Mouse (Mus musculus): ENCODE results near the gene Gss. TPM values are rescaled to one million over a fixed set of nuclear protein-coding genes. Genes with fewer than 3 reads are reported as not detected.

Gss gene
- polyA plus RNA-seq, 1 experiment = 18.4 TPM

DNA sequence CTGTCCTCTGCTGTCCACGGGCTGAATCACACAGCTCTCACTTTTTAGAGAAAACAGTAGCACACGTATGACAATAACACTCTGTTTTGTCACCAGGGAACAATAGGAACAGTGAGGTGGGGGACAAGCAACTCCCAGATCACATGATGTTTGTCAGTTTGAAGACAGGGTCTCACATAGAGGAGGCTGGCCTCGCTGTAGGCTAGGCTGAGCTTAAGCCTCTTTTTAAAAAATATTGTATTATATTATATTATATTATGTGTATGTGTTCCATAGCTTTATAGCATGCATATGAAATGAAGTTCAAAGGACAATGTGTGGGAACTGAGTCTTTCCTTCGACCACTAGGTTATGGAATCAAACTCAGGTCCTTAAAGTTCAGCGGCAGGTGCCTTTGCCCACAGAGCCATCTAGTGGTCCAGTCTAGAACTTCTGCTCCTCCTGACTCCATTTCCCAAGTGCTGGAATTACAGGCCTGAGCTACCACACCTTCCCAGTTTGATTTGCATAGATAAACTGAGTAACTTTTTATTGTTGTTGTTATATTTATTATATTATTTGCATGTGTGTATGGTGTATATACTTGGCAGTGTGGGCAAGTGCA lies 8.6 kb downstream of the Gss start:
- TF ChIP-seq CTCF (IDR thresholded peaks at IDR 0.05; ENCODE audit: extremely low read depth, insufficient read depth, low read length) (peak; percentile 90), POLR2A (IDR thresholded peaks at IDR 0.05; ENCODE audit: extremely low read depth, insufficient read depth, low read length) (no peak)
- no peak overlapping the region for H3K27ac ChIP-seq (ENCODE audit: insufficient read depth, low read length)
- H3K4me3 ChIP-seq (ENCODE audit: insufficient read depth, low read length) = no peak overlapping the region

DNA sequence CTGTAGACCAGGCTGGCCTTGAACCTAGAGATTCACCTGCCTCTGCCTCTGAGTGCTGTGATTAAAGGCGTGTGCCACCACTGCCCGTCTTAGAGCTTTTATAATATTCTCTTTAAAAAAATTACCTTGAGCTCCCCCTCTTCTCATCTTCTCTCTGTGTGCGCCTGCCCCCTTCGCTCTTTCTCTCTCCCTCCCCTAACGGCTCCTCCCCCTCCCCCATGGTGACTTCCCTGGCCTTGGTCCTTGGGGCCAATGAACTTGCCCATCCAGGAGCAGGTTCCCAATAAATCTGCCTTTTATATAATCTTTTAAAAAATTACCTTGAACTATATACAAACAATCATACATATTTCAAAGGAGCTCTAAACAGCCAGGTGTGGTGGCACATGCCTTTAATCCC lies 9.6 kb downstream of the Gss start:
- no peak overlapping the region for H3K4me3 ChIP-seq (ENCODE audit: insufficient read depth, low read length)
- H3K4me1 ChIP-seq (ENCODE audit: control insufficient read depth, insufficient read depth, low read length) = no peaks in the 10 kb centered on the region
- no peak overlapping the region for H3K27ac ChIP-seq (ENCODE audit: insufficient read depth, low read length)
- no peak for TF ChIP-seq CTCF (IDR thresholded peaks at IDR 0.05; ENCODE audit: extremely low read depth, insufficient read depth, low read length)
- no peak for TF ChIP-seq POLR2A (IDR thresholded peaks at IDR 0.05; ENCODE audit: extremely low read depth, insufficient read depth, low read length)

More for the DNA sequence above, 8.6 kb downstream of the Gss start:
- no peaks in the 10 kb centered on the region for H3K4me1 ChIP-seq (ENCODE audit: control insufficient read depth, insufficient read depth, low read length)

DNA sequence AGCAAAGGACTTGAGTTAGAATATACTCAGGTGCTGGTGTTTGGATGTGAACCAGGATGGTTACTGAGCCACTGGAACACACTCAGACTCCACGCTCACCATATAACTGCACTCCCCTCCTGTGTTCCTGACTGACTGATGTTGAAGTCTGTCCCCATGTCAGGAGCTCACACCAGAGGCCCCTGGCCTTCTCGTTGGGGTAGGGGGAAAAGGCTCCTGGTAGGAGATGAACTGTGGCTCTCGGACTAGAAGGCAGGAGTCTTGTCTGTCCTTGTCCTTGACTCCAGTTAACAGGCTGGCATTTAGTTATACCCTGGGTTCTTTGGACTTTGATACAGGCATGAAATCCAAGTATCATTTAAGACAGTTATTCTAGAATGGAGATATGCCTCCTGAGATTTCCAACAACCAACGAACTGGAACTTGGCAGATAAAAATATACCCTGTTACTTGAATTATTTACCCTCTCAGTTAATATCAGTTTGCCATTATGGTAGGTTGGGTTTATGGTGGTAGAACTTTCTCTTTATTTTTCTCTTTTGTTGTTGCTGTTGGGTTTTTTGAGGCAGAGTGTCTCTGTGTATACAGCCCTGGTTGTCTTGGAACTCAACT lies 10.1 kb downstream of the Gss start:
- no peaks in the 10 kb centered on the region for H3K4me1 ChIP-seq (ENCODE audit: control insufficient read depth, insufficient read depth, low read length)
- TF ChIP-seq CTCF (IDR thresholded peaks at IDR 0.05; ENCODE audit: extremely low read depth, insufficient read depth, low read length) = no peak
- TF ChIP-seq POLR2A (IDR thresholded peaks at IDR 0.05; ENCODE audit: extremely low read depth, insufficient read depth, low read length) = no peak
- no peak overlapping the region for H3K4me3 ChIP-seq (ENCODE audit: insufficient read depth, low read length)
- H3K27ac ChIP-seq (ENCODE audit: insufficient read depth, low read length) = no peak overlapping the region

DNA sequence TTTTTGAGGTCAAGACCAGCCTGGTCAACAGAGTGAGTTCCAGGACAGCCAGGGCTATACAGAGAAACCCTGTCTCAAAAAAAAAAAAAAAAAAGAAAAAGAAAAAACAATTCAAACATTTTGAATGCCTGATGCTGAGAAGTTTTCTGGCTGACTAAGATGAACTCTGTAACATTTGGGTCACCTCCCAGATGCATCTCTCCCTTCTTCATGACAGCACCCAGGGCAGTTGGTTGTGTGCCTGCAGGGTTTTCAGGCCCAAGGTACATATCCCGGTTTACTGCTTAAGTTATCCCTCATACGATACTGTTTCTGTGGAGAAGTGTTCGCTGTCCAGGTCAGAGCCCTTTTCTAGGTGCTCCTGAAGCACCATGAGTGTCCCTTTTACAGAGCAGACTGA lies 12.3 kb downstream of the Gss start:
- Histone ChIP-seq H3K4me3 (ENCODE audit: insufficient read depth, low read length) (no peak overlapping the region), H3K27ac (ENCODE audit: insufficient read depth, low read length) (no peak overlapping the region), H3K4me1 (ENCODE audit: control insufficient read depth, insufficient read depth, low read length) (no peaks in the 10 kb centered on the region)
- TF ChIP-seq CTCF (IDR thresholded peaks at IDR 0.05; ENCODE audit: extremely low read depth, insufficient read depth, low read length) (no peak), POLR2A (IDR thresholded peaks at IDR 0.05; ENCODE audit: extremely low read depth, insufficient read depth, low read length) (no peak)

DNA sequence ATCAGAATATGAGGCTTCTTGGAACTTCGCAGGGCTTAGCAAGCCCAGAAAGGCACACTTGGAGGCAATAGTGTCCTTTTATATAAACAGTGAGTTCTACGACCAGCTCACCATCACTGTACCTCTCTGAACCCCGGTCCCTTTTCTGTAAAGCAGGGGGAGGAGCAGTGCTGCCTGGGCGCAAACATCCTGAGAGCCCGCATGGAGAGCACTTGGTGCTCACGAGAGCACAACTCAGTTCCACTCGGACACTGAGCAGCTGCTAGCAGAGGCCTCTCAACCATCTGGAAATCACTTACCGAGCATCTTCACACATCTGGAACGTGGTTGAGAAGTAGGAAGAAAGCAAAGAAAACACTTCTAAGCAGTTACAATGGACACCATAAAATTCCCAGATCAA lies 16.0 kb downstream of the Gss start:
- H3K27ac ChIP-seq (ENCODE audit: insufficient read depth, low read length) = no peak overlapping the region
- no peak overlapping the region for H3K4me3 ChIP-seq (ENCODE audit: insufficient read depth, low read length)
- TF ChIP-seq CTCF (IDR thresholded peaks at IDR 0.05; ENCODE audit: extremely low read depth, insufficient read depth, low read length) (no peak), POLR2A (IDR thresholded peaks at IDR 0.05; ENCODE audit: extremely low read depth, insufficient read depth, low read length) (no peak)
- no peaks in the 10 kb centered on the region for H3K4me1 ChIP-seq (ENCODE audit: control insufficient read depth, insufficient read depth, low read length)

DNA sequence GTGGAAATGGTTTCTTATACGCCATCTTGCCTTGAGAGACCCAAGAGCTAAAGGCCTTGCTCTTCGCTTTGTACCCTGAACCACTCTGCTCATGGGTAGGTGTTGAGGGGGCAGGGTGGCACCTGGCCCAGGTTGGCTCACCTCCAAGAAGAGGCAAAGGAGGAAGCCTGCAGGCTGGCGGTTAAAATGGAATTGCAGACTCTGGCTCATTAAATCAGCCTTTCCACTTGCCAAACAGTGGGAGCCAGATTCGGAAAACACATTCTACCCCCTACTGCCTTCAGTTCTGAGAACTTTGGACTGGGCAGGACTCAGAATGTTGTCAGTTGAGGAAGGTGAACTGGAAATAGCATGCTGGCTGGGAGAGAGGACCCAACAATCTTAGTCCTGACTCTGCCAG lies 17.9 kb downstream of the Gss start:
- no peak for TF ChIP-seq POLR2A (IDR thresholded peaks at IDR 0.05; ENCODE audit: extremely low read depth, insufficient read depth, low read length)
- no peak for TF ChIP-seq CTCF (IDR thresholded peaks at IDR 0.05; ENCODE audit: extremely low read depth, insufficient read depth, low read length)
- no peaks in the 10 kb centered on the region for H3K4me1 ChIP-seq (ENCODE audit: control insufficient read depth, insufficient read depth, low read length)
- no peak overlapping the region for H3K27ac ChIP-seq (ENCODE audit: insufficient read depth, low read length)
- H3K4me3 ChIP-seq (ENCODE audit: insufficient read depth, low read length) = no peak overlapping the region

DNA sequence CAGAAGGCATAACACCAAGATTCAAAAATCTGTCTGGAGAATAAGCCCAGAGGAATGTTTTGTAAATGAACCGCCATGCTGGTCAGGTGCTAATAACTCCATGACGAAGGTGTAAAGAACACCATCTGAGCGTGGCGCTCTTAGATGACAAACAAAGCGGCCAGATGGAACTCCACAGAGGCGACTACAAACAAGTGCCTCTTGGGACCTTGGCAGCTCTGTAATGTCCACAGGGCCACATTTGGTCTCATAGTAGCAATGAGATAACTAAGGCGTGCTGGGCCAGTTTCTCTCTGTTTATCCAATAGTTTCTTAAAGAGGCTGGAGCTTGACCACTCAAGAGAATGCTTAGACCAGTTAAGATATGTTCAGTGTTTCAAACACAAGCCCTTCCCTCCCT lies 18.6 kb downstream of the Gss start:
- Histone ChIP-seq H3K27ac (ENCODE audit: insufficient read depth, low read length) (no peak overlapping the region), H3K4me1 (ENCODE audit: control insufficient read depth, insufficient read depth, low read length) (no peaks in the 10 kb centered on the region), H3K4me3 (ENCODE audit: insufficient read depth, low read length) (no peak overlapping the region)
- TF ChIP-seq POLR2A (IDR thresholded peaks at IDR 0.05; ENCODE audit: extremely low read depth, insufficient read depth, low read length) (no peak), CTCF (IDR thresholded peaks at IDR 0.05; ENCODE audit: extremely low read depth, insufficient read depth, low read length) (no peak)

DNA sequence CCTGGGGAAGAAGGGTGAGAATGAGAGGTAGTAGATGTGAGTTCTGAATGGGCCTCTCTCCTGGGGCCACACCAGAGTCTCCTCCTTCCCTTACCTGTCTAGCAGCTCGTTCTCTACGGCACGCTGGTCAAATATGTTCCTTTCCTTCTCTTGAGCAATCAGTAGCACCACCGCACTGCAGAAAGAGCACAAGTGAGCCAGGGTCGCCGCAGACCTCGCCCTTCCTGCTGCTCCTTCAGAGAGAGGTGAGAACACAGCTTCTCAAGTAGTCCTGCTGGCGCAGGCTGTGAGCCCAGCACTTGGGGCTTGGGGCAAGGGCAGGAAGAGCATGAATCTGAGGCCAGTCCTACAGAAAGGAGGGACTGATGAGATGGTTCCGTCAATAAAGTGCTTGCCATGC lies 19.6 kb downstream of the Gss start:
- no peak for TF ChIP-seq POLR2A (IDR thresholded peaks at IDR 0.05; ENCODE audit: extremely low read depth, insufficient read depth, low read length)
- no peak for TF ChIP-seq CTCF (IDR thresholded peaks at IDR 0.05; ENCODE audit: extremely low read depth, insufficient read depth, low read length)

DNA sequence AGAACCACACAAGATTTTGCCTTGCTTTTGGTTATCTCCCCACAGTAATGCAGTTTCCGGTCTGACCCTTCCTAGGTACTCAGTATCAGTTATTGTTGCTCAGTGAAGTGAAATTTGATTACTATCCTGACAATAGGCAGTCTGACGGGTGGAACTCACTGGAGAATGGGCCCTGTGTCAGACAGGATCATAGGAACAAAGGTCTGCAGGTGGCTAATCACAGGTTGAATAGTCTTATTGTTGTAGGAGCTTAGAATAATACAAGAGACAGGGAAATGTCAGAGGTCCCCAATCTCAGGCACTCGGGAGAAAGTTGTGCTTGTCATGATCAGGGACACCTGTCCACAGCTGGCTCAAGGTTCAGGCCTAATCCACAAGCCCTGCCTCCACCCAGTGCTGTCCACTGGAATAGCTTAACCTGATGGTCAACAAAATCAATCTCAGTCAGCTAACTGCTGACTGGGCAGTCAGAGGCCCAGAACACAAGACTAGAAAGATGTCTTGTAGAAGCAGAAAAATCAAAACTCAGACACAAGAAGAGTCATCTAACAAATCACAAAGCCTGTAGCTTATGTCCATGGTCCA lies 23.3 kb downstream of the Gss start:
- no peaks in the 10 kb centered on the region for H3K4me1 ChIP-seq (ENCODE audit: control insufficient read depth, insufficient read depth, low read length)
- H3K27ac ChIP-seq (ENCODE audit: insufficient read depth, low read length) = no peak overlapping the region
- no peak overlapping the region for H3K4me3 ChIP-seq (ENCODE audit: insufficient read depth, low read length)
- TF ChIP-seq CTCF (IDR thresholded peaks at IDR 0.05; ENCODE audit: extremely low read depth, insufficient read depth, low read length) = no peak
- no peak for TF ChIP-seq POLR2A (IDR thresholded peaks at IDR 0.05; ENCODE audit: extremely low read depth, insufficient read depth, low read length)

More for the DNA sequence above, 19.6 kb downstream of the Gss start:
- Histone ChIP-seq H3K4me3 (ENCODE audit: insufficient read depth, low read length) (no peak overlapping the region), H3K27ac (ENCODE audit: insufficient read depth, low read length) (no peak overlapping the region), H3K4me1 (ENCODE audit: control insufficient read depth, insufficient read depth, low read length) (no peaks in the 10 kb centered on the region)

DNA sequence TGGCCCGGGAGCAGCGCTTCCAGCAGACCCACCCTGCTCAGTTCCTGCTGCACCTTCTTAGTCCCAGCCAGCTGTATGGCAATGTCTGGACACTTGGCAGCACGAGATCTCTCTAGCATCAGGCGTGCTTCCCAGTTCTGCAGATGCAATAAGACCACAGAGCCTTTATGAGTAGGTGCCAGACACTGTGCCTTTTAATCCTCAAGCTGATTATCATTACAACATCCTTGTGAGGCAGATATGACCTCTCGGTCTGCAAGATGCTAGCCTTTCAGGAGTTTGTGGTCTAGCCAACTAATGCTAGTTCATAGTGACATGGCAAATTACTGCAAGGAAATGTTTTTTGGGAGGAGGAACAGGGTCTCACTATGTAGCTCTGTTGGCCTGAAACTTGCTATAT lies 24.9 kb downstream of the Gss start:
- Histone ChIP-seq H3K4me3 (ENCODE audit: insufficient read depth, low read length) (no peak overlapping the region), H3K27ac (ENCODE audit: insufficient read depth, low read length) (no peak overlapping the region), H3K4me1 (ENCODE audit: control insufficient read depth, insufficient read depth, low read length) (no peaks in the 10 kb centered on the region)
- TF ChIP-seq POLR2A (IDR thresholded peaks at IDR 0.05; ENCODE audit: extremely low read depth, insufficient read depth, low read length) = no peak
- TF ChIP-seq CTCF (IDR thresholded peaks at IDR 0.05; ENCODE audit: extremely low read depth, insufficient read depth, low read length) = no peak

Data from cortical plate, adult 2 months (tissue).